Mouse (Mus musculus): ENCODE measurements around the gene Htr5a.

DNA sequence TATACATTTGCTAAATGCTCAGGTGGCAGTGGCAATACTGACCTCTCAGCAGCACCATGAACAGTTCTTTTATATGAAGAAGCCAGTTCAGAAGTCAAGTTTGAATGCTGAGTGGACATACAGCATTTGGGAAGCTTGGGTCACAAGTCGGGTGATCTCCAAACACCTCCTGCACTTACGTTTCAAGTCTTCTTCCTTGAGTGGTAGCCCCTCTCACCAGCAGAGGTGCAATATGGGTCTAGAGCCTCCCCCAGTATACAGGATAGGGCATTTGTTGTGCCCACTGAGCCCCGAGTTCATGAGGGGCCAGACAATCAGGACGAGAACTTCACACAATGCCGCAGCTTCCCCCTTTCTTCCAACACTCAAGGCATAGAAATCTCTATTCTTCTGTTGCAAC, 36.4 kb downstream of the Htr5a start:
- no peak for TF ChIP-seq POLR2A (IDR thresholded peaks at IDR 0.05; ENCODE audit: borderline replicate concordance, extremely low read depth, insufficient read depth, insufficient read length, poor library complexity, severe bottlenecking)
- TF ChIP-seq CTCF (IDR thresholded peaks at IDR 0.05; ENCODE audit: borderline replicate concordance, extremely low read depth, insufficient read depth, insufficient read length) = no peak

Data from brain, embryonic 14.5 days (tissue).